Mouse (Mus musculus) mesoderm, embryonic 11.5 days (tissue): ENCODE results near the gene Arhgap33.
"Not testable (repeated sequence)": the region's sequence is repeated elsewhere in the genome, so short reads cannot be mapped to it uniquely, and the experiment has no call there.

Experiments
- DNase-seq: peaks from one replicate; pipeline ENCODE4 v3.0.0-alpha.2; 2012; ENCODE audit warnings: low read depth, low spot score

Arhgap33 gene

GRCm38 (mm10) chr7:30553021-30553589 is 18.2 kb upstream of the Arhgap33 start:
- no peak for DNase-seq

- peak; percentile 97 for DNase-seq
Measured at GRCm38 (mm10) chr7:30552102-30553020, 17.5 kb upstream of the Arhgap33 start, which contains the start of the genes Hspb6 and Proser3. Gene Hspb6 (plus strand): TSS chr7:30552178. Gene Proser3 (minus strand): TSS chr7:30552299.

GRCm38 (mm10) chr7:30551445-30552101 is 16.7 kb upstream of the Arhgap33 start:
- no peak for DNase-seq

GRCm38 (mm10) chr7:30550603-30551002 is 15.7 kb upstream of the Arhgap33 start:
- no peak for DNase-seq

GRCm38 (mm10) chr7:30549880-30550279 is 15.0 kb upstream of the Arhgap33 start:
- no peak for DNase-seq

- DNase-seq, result no peak
Measured at GRCm38 (mm10) chr7:30544327-30544726, 9.5 kb upstream of the Arhgap33 start.

DNA sequence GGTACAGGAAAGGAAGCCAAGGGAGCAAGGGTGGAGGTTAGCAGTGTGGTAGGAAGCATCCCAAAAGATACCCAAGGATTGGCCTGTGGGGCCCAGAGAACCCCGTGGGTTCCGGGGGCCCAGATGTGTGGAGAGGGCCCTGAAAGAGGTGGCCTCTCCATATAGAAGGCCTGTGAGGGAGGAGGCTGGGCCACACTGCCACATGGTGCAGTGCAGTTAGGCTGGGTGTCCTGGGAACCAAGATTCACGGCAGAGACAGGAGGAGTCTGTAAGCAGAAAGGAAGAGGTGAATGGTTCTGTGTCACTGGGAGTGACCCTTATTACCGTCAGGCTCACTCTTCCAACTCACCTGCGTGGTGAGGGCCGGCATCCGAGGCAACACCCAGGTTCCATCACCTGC is 5.7 kb upstream of the Arhgap33 start:
- DNase-seq, result no peak

- no peak for DNase-seq
Measured at GRCm38 (mm10) chr7:30533941-30534632, 773 bp downstream of the Arhgap33 start.

- peak; percentile 54 for DNase-seq
Measured at GRCm38 (mm10) chr7:30532931-30533330, 1.9 kb downstream of the Arhgap33 start.

GRCm38 (mm10) chr7:30531291-30531815 is 3.5 kb downstream of the Arhgap33 start:
- no peak for DNase-seq

GRCm38 (mm10) chr7:30526981-30527380 is 7.9 kb downstream of the Arhgap33 start:
- DNase-seq, result no peak

GRCm38 (mm10) chr7:30526399-30526798 is 8.5 kb downstream of the Arhgap33 start:
- no peak for DNase-seq

DNA sequence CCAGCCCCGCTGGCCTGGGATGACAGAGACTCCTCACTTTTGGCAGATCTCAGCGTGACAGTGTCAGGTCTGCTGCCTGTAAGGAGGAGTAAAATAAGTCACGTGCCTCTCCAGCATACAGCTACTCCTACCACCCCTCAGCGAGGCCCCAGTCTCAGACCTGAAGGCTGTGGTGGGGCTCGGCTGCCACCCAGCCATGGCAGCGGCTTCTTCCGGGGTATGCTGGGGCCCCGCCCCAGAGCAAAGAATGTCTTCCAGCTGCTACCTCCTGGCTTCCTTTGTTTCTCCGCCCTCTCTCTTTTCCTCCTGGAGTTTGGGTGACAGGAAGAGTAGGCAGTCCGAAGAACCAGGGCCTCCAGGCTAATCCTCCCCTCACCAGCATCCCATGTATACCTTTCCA is 8.9 kb downstream of the Arhgap33 start:
- DNase-seq, result no peak

GRCm38 (mm10) chr7:30524487-30524886 is 10.4 kb downstream of the Arhgap33 start:
- no peak for DNase-seq

- no peak for DNase-seq
Measured at GRCm38 (mm10) chr7:30522871-30523270, 12.0 kb downstream of the Arhgap33 start.

GRCm38 (mm10) chr7:30520856-30521255 is 14.0 kb downstream of the Arhgap33 start:
- DNase-seq, result no peak

- DNase-seq, result no peak
Measured at GRCm38 (mm10) chr7:30520396-30520795, 14.5 kb downstream of the Arhgap33 start.

- DNase-seq, result no peak
Measured at GRCm38 (mm10) chr7:30518325-30518724, 16.5 kb downstream of the Arhgap33 start.

- DNase-seq, result no peak
Measured at GRCm38 (mm10) chr7:30515003-30515760, 19.7 kb downstream of the Arhgap33 start.

GRCm38 (mm10) chr7:30508061-30508460 is 26.8 kb downstream of the Arhgap33 start:
- DNase-seq, result no peak

GRCm38 (mm10) chr7:30501159-30501558 is 33.7 kb downstream of the Arhgap33 start:
- DNase-seq, result not testable (repeated sequence)
